Mouse (Mus musculus): ENCODE results near the gene Opn1sw. TPM values are rescaled to one million over a fixed set of nuclear protein-coding genes. Genes with fewer than 3 reads are reported as not detected.
A peak's percentile ranks its signal among the peaks of the same experiment; 100 is the strongest.

The Opn1sw gene
- polyA plus RNA-seq, 1 experiment from 2014 or later = 0.44 TPM

DNA sequence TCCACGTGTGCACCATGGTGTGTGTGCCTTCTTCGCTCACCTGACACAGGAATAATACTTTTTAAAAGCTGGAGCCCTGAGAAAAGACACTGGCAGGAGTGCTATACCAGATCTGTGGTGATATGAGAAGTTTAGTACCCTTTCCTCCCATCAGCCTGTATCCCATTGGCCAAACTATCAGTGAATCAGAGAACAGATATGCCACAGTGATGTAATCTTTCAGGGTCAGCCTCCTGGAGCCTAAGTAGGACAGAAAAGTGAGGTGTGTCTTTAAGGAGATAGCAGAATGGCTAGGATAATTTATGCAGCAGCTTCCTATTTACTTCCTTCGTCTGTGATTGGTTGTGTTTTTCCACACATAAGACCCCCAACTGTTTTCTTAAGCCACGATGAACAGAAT is 39.9 kb upstream of the Opn1sw start:
- 61% methylated on average over 4 of the region's 4 CpGs for WGBS
- Histone ChIP-seq H3K4me3 (no peak overlapping the region), H3K9me3 (no peaks in the 10 kb centered on the region), H3K27ac (no peak overlapping the region), H3K27me3 (peaks cover 5% of the 10 kb centered on the region), H3K4me2 (no peak overlapping the region), H3K9ac (no peak overlapping the region), H3K36me3 (no peaks in the 10 kb centered on the region), H3K4me1 (peaks cover 6% of the 10 kb centered on the region)
- no peak for ATAC-seq (ENCODE audit: borderline replicate concordance, extremely low read depth, low FRiP score, low TSS enrichment)

GRCm38 (mm10) chr6:29426331-29426730 is 38.1 kb upstream of the Opn1sw start:
- Histone ChIP-seq H3K27me3 (no peaks in the 10 kb centered on the region), H3K4me1 (no peaks in the 10 kb centered on the region), H3K9ac (no peak overlapping the region), H3K4me3 (no peak overlapping the region), H3K9me3 (no peaks in the 10 kb centered on the region), H3K36me3 (no peaks in the 10 kb centered on the region), H3K27ac (no peak overlapping the region), H3K4me2 (no peak overlapping the region)
- WGBS = 57% methylated on average over 6 of the region's 6 CpGs
- ATAC-seq (ENCODE audit: borderline replicate concordance, extremely low read depth, low FRiP score, low TSS enrichment) = no peak

GRCm38 (mm10) chr6:29425118-29425517 is 36.9 kb upstream of the Opn1sw start:
- no peak for ATAC-seq (ENCODE audit: borderline replicate concordance, extremely low read depth, low FRiP score, low TSS enrichment)
- Histone ChIP-seq H3K9me3 (no peaks in the 10 kb centered on the region), H3K4me3 (no peak overlapping the region), H3K9ac (no peak overlapping the region), H3K27ac (no peak overlapping the region), H3K4me1 (no peaks in the 10 kb centered on the region), H3K36me3 (no peaks in the 10 kb centered on the region), H3K27me3 (no peaks in the 10 kb centered on the region), H3K4me2 (no peak overlapping the region)
- WGBS = 87% methylated on average over 8 of the region's 8 CpGs

DNA sequence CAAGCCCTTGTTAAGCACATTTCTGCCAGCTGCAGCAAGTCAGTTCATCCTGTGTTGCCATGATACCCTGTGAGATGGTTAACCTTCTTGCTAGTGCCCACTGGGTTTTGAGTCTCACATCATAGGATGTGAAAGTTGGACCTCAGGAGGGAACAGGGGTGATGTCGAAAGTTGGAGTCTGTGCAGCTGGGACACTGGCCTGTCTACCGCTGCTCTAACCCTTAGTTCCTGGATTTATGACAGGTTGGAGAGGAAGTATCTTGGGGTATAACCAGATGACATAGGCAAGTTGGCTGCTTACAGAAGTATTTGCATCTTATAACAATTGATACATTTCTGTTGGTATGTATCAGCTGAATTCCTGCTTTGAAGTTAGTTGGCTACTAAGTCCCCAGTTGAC is 32.3 kb upstream of the Opn1sw start:
- no peak overlapping the region for H3K27ac ChIP-seq
- H3K9ac ChIP-seq = no peak overlapping the region
- whole genome bisulfite sequencing = 84% methylated on average over 2 of the region's 2 CpGs
- no peaks in the 10 kb centered on the region for H3K36me3 ChIP-seq
- no peak overlapping the region for H3K4me2 ChIP-seq
- H3K4me1 ChIP-seq = no peaks in the 10 kb centered on the region
- no peak overlapping the region for H3K4me3 ChIP-seq
- H3K9me3 ChIP-seq = no peaks in the 10 kb centered on the region
- no peaks in the 10 kb centered on the region for H3K27me3 ChIP-seq
- no peak for ATAC-seq (ENCODE audit: borderline replicate concordance, extremely low read depth, low FRiP score, low TSS enrichment)

GRCm38 (mm10) chr6:29415446-29415845 is 27.2 kb upstream of the Opn1sw start:
- no peak overlapping the region for H3K27ac ChIP-seq
- WGBS = 82% methylated on average over 9 of the region's 9 CpGs
- no peaks in the 10 kb centered on the region for H3K36me3 ChIP-seq

DNA sequence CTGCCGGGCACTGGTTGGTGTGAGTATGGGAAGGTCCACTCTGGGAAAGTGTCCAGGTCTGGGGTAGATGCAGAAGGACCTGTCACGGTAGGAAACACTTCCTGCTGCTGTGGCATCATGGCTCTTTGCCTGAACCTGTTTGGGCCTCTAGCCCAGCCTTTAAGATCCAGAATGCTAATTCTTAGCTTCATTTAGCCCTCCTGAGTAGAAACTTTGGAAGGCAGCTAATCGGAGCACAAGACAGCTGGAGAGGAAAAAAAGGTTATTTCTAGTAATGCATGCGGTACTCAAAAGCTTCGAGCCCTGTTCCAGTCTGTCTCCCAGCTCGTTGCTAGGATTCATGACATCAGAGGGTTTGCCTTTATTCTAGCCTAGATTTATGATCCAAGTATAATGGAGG is 18.1 kb upstream of the Opn1sw start:
- Histone ChIP-seq H3K36me3 (no peaks in the 10 kb centered on the region), H3K27ac (no peak overlapping the region), H3K9me3 (no peaks in the 10 kb centered on the region), H3K4me1 (peaks cover 4% of the 10 kb centered on the region; the same call in 1 of the 2 replicates), H3K9ac (no peak overlapping the region), H3K27me3 (peaks cover 10% of the 10 kb centered on the region), H3K4me2 (no peak overlapping the region), H3K4me3 (no peak overlapping the region)
- no peak for ATAC-seq (ENCODE audit: borderline replicate concordance, extremely low read depth, low FRiP score, low TSS enrichment)
- WGBS = 81% methylated on average over 6 of the region's 6 CpGs

More at GRCm38 (mm10) chr6:29415446-29415845, 27.2 kb upstream of the Opn1sw start:
- Histone ChIP-seq H3K4me3 (no peak overlapping the region), H3K27me3 (no peaks in the 10 kb centered on the region), H3K4me2 (no peak overlapping the region), H3K9ac (no peak overlapping the region), H3K4me1 (no peaks in the 10 kb centered on the region), H3K9me3 (no peaks in the 10 kb centered on the region)
- no peak for ATAC-seq (ENCODE audit: borderline replicate concordance, extremely low read depth, low FRiP score, low TSS enrichment)

- Histone ChIP-seq H3K27ac (no peak overlapping the region), H3K4me3 (peak overlapping the region; percentile 19; the same call in 1 of the 2 replicates), H3K9ac (no peak overlapping the region), H3K27me3 (peaks cover 10% of the 10 kb centered on the region), H3K4me2 (peak overlapping the region; percentile 50), H3K9me3 (no peaks in the 10 kb centered on the region), H3K36me3 (no peaks in the 10 kb centered on the region), H3K4me1 (peaks cover 4% of the 10 kb centered on the region; the same call in 1 of the 2 replicates)
- ATAC-seq (ENCODE audit: borderline replicate concordance, extremely low read depth, low FRiP score, low TSS enrichment) = no peak
- WGBS = 7% methylated on average over 34 of the region's 34 CpGs
These were observed 14.6 kb upstream of the Opn1sw start for GRCm38 (mm10) chr6:29402693-29403342.

GRCm38 (mm10) chr6:29399851-29400250 is 11.6 kb upstream of the Opn1sw start:
- H3K27ac ChIP-seq = no peak overlapping the region
- no peaks in the 10 kb centered on the region for H3K36me3 ChIP-seq
- no peak overlapping the region for H3K9ac ChIP-seq
- no peak for ATAC-seq (ENCODE audit: borderline replicate concordance, extremely low read depth, low FRiP score, low TSS enrichment)
- H3K4me1 ChIP-seq = peaks cover 22% of the 10 kb centered on the region
- no peak overlapping the region for H3K4me2 ChIP-seq
- no peak overlapping the region for H3K4me3 ChIP-seq
- WGBS = 75% methylated on average over 4 of the region's 4 CpGs
- H3K27me3 ChIP-seq = peaks cover 22% of the 10 kb centered on the region
- no peaks in the 10 kb centered on the region for H3K9me3 ChIP-seq

DNA sequence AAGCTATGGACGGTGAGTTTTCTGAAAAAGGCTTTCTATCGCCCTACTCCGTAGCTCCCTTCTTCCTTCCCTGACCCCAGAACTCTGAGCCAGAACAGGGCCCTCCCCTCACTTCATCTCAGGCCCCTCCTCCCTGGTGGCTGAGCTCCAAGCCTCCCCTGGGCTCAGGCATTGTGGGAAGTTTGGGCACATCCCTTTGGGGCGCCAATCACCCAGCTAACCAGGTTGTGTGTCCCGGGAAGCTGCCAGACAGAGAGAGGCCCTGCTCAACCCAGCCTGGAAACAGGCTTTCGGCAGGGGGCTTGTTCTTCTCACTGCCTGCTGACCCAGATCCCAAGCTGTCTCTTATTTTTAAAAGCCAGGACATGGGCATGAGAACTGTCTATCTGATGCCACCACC is 9.3 kb upstream of the Opn1sw start:
- Histone ChIP-seq H3K9me3 (no peaks in the 10 kb centered on the region), H3K27ac (no peak overlapping the region), H3K4me2 (peak overlapping the region; percentile 95), H3K27me3 (peaks cover 22% of the 10 kb centered on the region; the same call in 1 of the 2 replicates), H3K36me3 (no peaks in the 10 kb centered on the region), H3K4me3 (peak overlapping the region; percentile 75), H3K4me1 (peaks cover 19% of the 10 kb centered on the region), H3K9ac (peak overlapping the region; percentile 59; the same call in 1 of the 2 replicates)
- no peak for ATAC-seq (ENCODE audit: borderline replicate concordance, extremely low read depth, low FRiP score, low TSS enrichment)
- 14% methylated on average over 6 of the region's 6 CpGs for WGBS

GRCm38 (mm10) chr6:29396714-29397540 is 8.7 kb upstream of the Opn1sw start:
- peak overlapping the region; percentile 95 for H3K4me2 ChIP-seq
- H3K9ac ChIP-seq = peak overlapping the region; percentile 59
- peak; percentile 70; the same call in 1 of the 2 replicates for ATAC-seq (ENCODE audit: borderline replicate concordance, extremely low read depth, low FRiP score, low TSS enrichment)
- H3K27me3 ChIP-seq = peaks cover 20% of the 10 kb centered on the region
- peak overlapping the region; percentile 75 for H3K4me3 ChIP-seq
- H3K27ac ChIP-seq = 0 out of 2 replicates have a peak overlapping the region, but pooled peaks have one; percentile 17
- H3K9me3 ChIP-seq = no peaks in the 10 kb centered on the region
- no peaks in the 10 kb centered on the region for H3K36me3 ChIP-seq
- 4% methylated on average over 24 of the region's 24 CpGs for WGBS
- H3K4me1 ChIP-seq = peaks cover 19% of the 10 kb centered on the region

- peak within 1 kb of the TSS; percentile 75 for H3K4me3 ChIP-seq
- H3K27ac ChIP-seq = 0 out of 2 replicates have a peak within 1 kb of the TSS, but pooled peaks have one; percentile 17
- peak within 1 kb of the TSS; percentile 95 for H3K4me2 ChIP-seq
- WGBS = under 1% methylated on average over 48 of the region's 49 CpGs
- peaks cover 22% of the 10 kb centered on the region for H3K27me3 ChIP-seq
- H3K4me1 ChIP-seq = peaks cover 19% of the 10 kb centered on the region
- ATAC-seq (ENCODE audit: borderline replicate concordance, extremely low read depth, low FRiP score, low TSS enrichment) = peak; percentile 88
- H3K36me3 ChIP-seq = no peaks in the 10 kb centered on the region
- H3K9ac ChIP-seq = peak within 1 kb of the TSS; percentile 59
- no peaks in the 10 kb centered on the region for H3K9me3 ChIP-seq
These were observed 7.8 kb upstream of the Opn1sw start, which contains the start of gene Ccdc136 for GRCm38 (mm10) chr6:29395910-29396713. Ccdc136 (plus strand) TSS chr6:29396309.
